Mouse (Mus musculus) liver, postnatal 0 days (tissue): ENCODE results near the gene Sbk2. TPM values are rescaled to one million over a fixed set of nuclear protein-coding genes. Genes with fewer than 3 reads are reported as not detected.

Source experiments
- ATAC-seq: fragments of 200-750 bp; cut with Nextera tagmentation; 2 replicates; pipeline ENCODE4 v1.8.0; 2017; ENCODE audit warnings: mild to moderate bottlenecking, moderate library complexity
- DNase-seq: peaks from one replicate; pipeline ENCODE4 v3.0.0-alpha.2; 2016
- H3K27ac ChIP-seq: fragments of 300-500 bp; sonication (generic); 2 replicates; pipeline ENCODE4 v1.5.1; 2014; ENCODE audit warnings: antibody characterized with exemption, moderate library complexity, mild to moderate bottlenecking, low read depth
- H3K27me3 ChIP-seq: fragments of 300-500 bp; sonication (generic); 2 replicates; pipeline ENCODE4 v1.6.1; 2014; ENCODE audit warnings: low read length, control low read depth, mixed read lengths; ENCODE audit not compliant: insufficient read depth
- H3K36me3 ChIP-seq: fragments of 300-500 bp; sonication (generic); replicated peaks from 2 replicates; pipeline ENCODE4 v1.6.1; 2014; ENCODE audit warnings: mild to moderate bottlenecking, control low read depth, low read length, moderate library complexity, mixed read lengths; ENCODE audit not compliant: insufficient read depth
- H3K4me1 ChIP-seq: fragments of 300-500 bp; sonication (generic); 2 replicates; pipeline ENCODE4 v1.6.1; 2014; ENCODE audit warnings: antibody characterized with exemption, mild to moderate bottlenecking, control low read depth; ENCODE audit not compliant: insufficient read depth
- H3K4me2 ChIP-seq: fragments of 300-500 bp; sonication (generic); 2 replicates; pipeline ENCODE4 v1.6.1; 2014; ENCODE audit warnings: low read depth, mild to moderate bottlenecking, low read length, moderate library complexity, mixed read lengths
- H3K4me3 ChIP-seq: fragments of 300-500 bp; sonication (generic); 2 replicates; pipeline ENCODE4 v1.5.1; 2014; ENCODE audit warnings: low read depth, low read length
- H3K9ac ChIP-seq: fragments of 300-500 bp; sonication (generic); replicated peaks from 2 replicates; pipeline ENCODE4 v1.6.1; 2014; ENCODE audit warnings: mild to moderate bottlenecking, moderate library complexity
- H3K9me3 ChIP-seq: fragments of 300-500 bp; sonication (generic); 2 replicates; pipeline ENCODE4 v1.6.1; 2016; ENCODE audit warnings: mild to moderate bottlenecking, control low read depth, low read length, mixed read lengths
- CTCF ChIP-seq: sonication (generic); IDR thresholded peaks from 2 replicates; pipeline ENCODE4 v1.5.1; 2016; ENCODE audit warnings: antibody characterized with exemption, low read depth
- EP300 ChIP-seq: IDR thresholded peaks from 2 replicates; pipeline ENCODE4 v1.6.1; 2016; ENCODE audit warnings: antibody characterized with exemption, low read depth, mild to moderate bottlenecking
- WGBS: fragments of 180-500 bp; shearing (Covaris S2); extraction: QIAGEN DNeasy Blood & Tissue Kit; methylation state at CpG from one replicate; pipeline ENCODE4 v1.1.7; 2014; ENCODE audit not compliant: insufficient replicate concordance; 5-methylcytosine and 5-hydroxymethylcytosine counted together
- polyA plus RNA-seq: library from polyadenylated mRNA; unstranded; fragments of >200 nt; fragmentation: Nextera tagmentation; extraction: Ambion mirVana; gene quantifications from 2 replicates; pipeline ENCODE4 v1.2.1, GENCODE M21; 2015

The Sbk2 gene
- polyA plus RNA-seq, 1 experiment from 2014 or later = not detected

GRCm38 (mm10) chr7:4934160-4934914, 29.9 kb downstream of the Sbk2 start:
- peak; percentile 31 for TF ChIP-seq CTCF
- TF ChIP-seq EP300 = no peak
- Histone ChIP-seq H3K9ac (no peak overlapping the region), H3K36me3 (no peaks in the 10 kb centered on the region), H3K4me1 (no peaks in the 10 kb centered on the region), H3K4me2 (no peak overlapping the region), H3K27ac (no peak overlapping the region), H3K9me3 (no peaks in the 10 kb centered on the region), H3K4me3 (no peak overlapping the region), H3K27me3 (no peaks in the 10 kb centered on the region)
- 69% methylated on average over 4 of the region's 4 CpGs for WGBS
- DNase-seq = no peak
- no peak for ATAC-seq

GRCm38 (mm10) chr7:4933103-4933502, 31.1 kb downstream of the Sbk2 start:
- H3K27me3 ChIP-seq = no peaks in the 10 kb centered on the region
- no peaks in the 10 kb centered on the region for H3K36me3 ChIP-seq
- TF ChIP-seq EP300 (no peak), CTCF (no peak)
- H3K4me3 ChIP-seq = no peak overlapping the region
- 64% methylated on average over 12 of the region's 12 CpGs for WGBS
- no peak for DNase-seq
- H3K4me1 ChIP-seq = no peaks in the 10 kb centered on the region
- H3K9ac ChIP-seq = no peak overlapping the region
- no peaks in the 10 kb centered on the region for H3K9me3 ChIP-seq
- H3K4me2 ChIP-seq = no peak overlapping the region
- ATAC-seq = no peak
- no peak overlapping the region for H3K27ac ChIP-seq

- TF ChIP-seq EP300 = no peak
- TF ChIP-seq CTCF = no peak
- no peaks in the 10 kb centered on the region for H3K9me3 ChIP-seq
- H3K36me3 ChIP-seq = no peaks in the 10 kb centered on the region
- no peak overlapping the region for H3K27ac ChIP-seq
- H3K4me1 ChIP-seq = peaks cover 6% of the 10 kb centered on the region
- H3K4me2 ChIP-seq = no peak overlapping the region
- ATAC-seq (no peak), DNase-seq (no peak)
- H3K9ac ChIP-seq = no peak overlapping the region
- 72% methylated on average over 17 of the region's 17 CpGs for WGBS
- peaks cover 12% of the 10 kb centered on the region for H3K27me3 ChIP-seq
- no peak overlapping the region for H3K4me3 ChIP-seq
These were observed 35.9 kb downstream of the Sbk2 start for GRCm38 (mm10) chr7:4928323-4928722.

GRCm38 (mm10) chr7:4927711-4928110, 36.5 kb downstream of the Sbk2 start:
- Histone ChIP-seq H3K4me3 (no peak overlapping the region), H3K36me3 (no peaks in the 10 kb centered on the region), H3K27ac (no peak overlapping the region), H3K4me1 (peaks cover 12% of the 10 kb centered on the region), H3K27me3 (peaks cover 19% of the 10 kb centered on the region), H3K9me3 (no peaks in the 10 kb centered on the region), H3K4me2 (no peak overlapping the region), H3K9ac (no peak overlapping the region)
- no peak for DNase-seq
- TF ChIP-seq EP300 = no peak
- no peak for TF ChIP-seq CTCF
- WGBS = 57% methylated on average over 8 of the region's 8 CpGs
- ATAC-seq = no peak

- DNase-seq (no peak), ATAC-seq (no peak)
- H3K27ac ChIP-seq = no peak overlapping the region
- no peaks in the 10 kb centered on the region for H3K9me3 ChIP-seq
- H3K4me3 ChIP-seq = no peak overlapping the region
- TF ChIP-seq CTCF (no peak), EP300 (no peak)
- peaks cover 23% of the 10 kb centered on the region for H3K27me3 ChIP-seq
- H3K4me2 ChIP-seq = no peak overlapping the region
- peaks cover 15% of the 10 kb centered on the region for H3K4me1 ChIP-seq
- 70% methylated on average over 15 of the region's 16 CpGs for WGBS
- no peaks in the 10 kb centered on the region for H3K36me3 ChIP-seq
- no peak overlapping the region for H3K9ac ChIP-seq
These were observed 37.4 kb downstream of the Sbk2 start for GRCm38 (mm10) chr7:4926849-4927248.

GRCm38 (mm10) chr7:4925441-4926381, 38.5 kb downstream of the Sbk2 start, which contains the start of gene Ssc5d:
TSS of gene Ssc5d (plus strand) at chr7:4925785.
- no peak within 1 kb of the TSS for H3K9ac ChIP-seq
- H3K27me3 ChIP-seq = peaks cover 23% of the 10 kb centered on the region
- 20% methylated on average over 6 of the region's 6 CpGs for WGBS
- ATAC-seq (no peak), DNase-seq (no peak)
- peaks cover 15% of the 10 kb centered on the region for H3K4me1 ChIP-seq
- H3K27ac ChIP-seq = peak within 1 kb of the TSS; percentile 11; the same call in 1 of the 2 replicates
- no peak within 1 kb of the TSS for H3K4me2 ChIP-seq
- H3K36me3 ChIP-seq = no peaks in the 10 kb centered on the region
- TF ChIP-seq EP300 (no peak), CTCF (no peak)
- H3K4me3 ChIP-seq = no peak within 1 kb of the TSS
- no peaks in the 10 kb centered on the region for H3K9me3 ChIP-seq
